Mouse (Mus musculus) brain, embryonic 14.5 days (tissue): ENCODE results near the gene Macrod2.

ENCODE experiments used
- CTCF ChIP-seq: fragments of 200-500 bp; IDR thresholded peaks from 2 replicates; pipeline ENCODE4 v1.5.1; 2012; ENCODE audit warnings: inconsistent platforms, mild to moderate bottlenecking, moderate library complexity, borderline replicate concordance; ENCODE audit not compliant: insufficient read depth, insufficient read length; ENCODE audit errors: extremely low read depth
- POLR2A ChIP-seq: fragments of 200-500 bp; IDR thresholded peaks from 2 replicates; pipeline ENCODE4 v1.6.1; 2012; ENCODE audit warnings: mild to moderate bottlenecking, inconsistent platforms, borderline replicate concordance; ENCODE audit not compliant: poor library complexity, insufficient read depth, insufficient read length, severe bottlenecking; ENCODE audit errors: extremely low read depth

DNA sequence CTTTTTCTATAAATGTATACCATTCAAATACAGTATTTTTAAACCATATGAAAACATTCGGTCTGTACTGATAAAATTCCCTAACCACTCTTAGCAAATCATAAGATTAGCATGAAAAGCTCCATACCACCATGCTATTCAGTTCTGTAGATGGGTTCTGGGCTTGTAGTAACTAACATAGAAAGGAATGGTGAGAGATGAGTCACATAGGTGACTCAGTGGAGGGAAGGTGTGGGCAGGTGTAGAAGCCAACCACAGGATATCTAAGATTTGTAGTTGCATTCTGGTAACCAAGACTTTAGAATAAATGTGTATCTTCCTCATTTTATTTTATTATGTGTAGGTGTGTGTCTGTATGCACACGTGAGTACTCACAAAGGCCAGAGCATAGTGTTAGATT is 166.3 kb downstream of the Macrod2 start:
- TF ChIP-seq CTCF (no peak), POLR2A (no peak)
